Mouse (Mus musculus) midbrain, embryonic 13.5 days (tissue): ENCODE results near the gene Nkpd1. TPM values are rescaled to one million over a fixed set of nuclear protein-coding genes. Genes with fewer than 3 reads are reported as not detected.
A peak's percentile ranks its signal among the peaks of the same experiment; 100 is the strongest.

Source experiments
- ATAC-seq: fragments of 200-750 bp; cut with Nextera tagmentation; 2 replicates; pipeline ENCODE4 v1.8.0; 2017; ENCODE audit warnings: mild to moderate bottlenecking, moderate TSS enrichment, moderate library complexity
- H3K27ac ChIP-seq: fragments of 300-500 bp; sonication (generic); 2 replicates; pipeline ENCODE4 v1.5.1; 2015; ENCODE audit warnings: inconsistent platforms, mild to moderate bottlenecking, moderate library complexity
- H3K27me3 ChIP-seq: fragments of 300-500 bp; sonication (generic); 2 replicates; pipeline ENCODE4 v1.6.1; 2015; ENCODE audit warnings: mild to moderate bottlenecking, inconsistent platforms
- H3K36me3 ChIP-seq: fragments of 300-500 bp; sonication (generic); 2 replicates; pipeline ENCODE4 v1.6.1; 2015; ENCODE audit warnings: mild to moderate bottlenecking, inconsistent platforms
- H3K4me1 ChIP-seq: fragments of 300-500 bp; sonication (generic); replicated peaks from 2 replicates; pipeline ENCODE4 v1.6.1; 2015; ENCODE audit warnings: inconsistent platforms
- H3K4me2 ChIP-seq: fragments of 300-500 bp; sonication (generic); replicated peaks from 2 replicates; pipeline ENCODE4 v1.6.1; 2015; ENCODE audit warnings: moderate library complexity, mild to moderate bottlenecking, inconsistent platforms
- H3K4me3 ChIP-seq: fragments of 300-500 bp; sonication (generic); replicated peaks from 2 replicates; pipeline ENCODE4 v1.5.1; 2015; ENCODE audit warnings: mild to moderate bottlenecking, inconsistent platforms
- H3K9ac ChIP-seq: fragments of 300-500 bp; sonication (generic); replicated peaks from 2 replicates; pipeline ENCODE4 v1.6.1; 2015; ENCODE audit warnings: mild to moderate bottlenecking, inconsistent platforms
- H3K9me3 ChIP-seq: fragments of 300-500 bp; sonication (generic); 2 replicates; pipeline ENCODE4 v1.6.1; 2016; ENCODE audit warnings: mild to moderate bottlenecking, inconsistent platforms
- WGBS: fragments of 180-500 bp; shearing (Covaris S2); methylation state at CpG from one replicate; pipeline ENCODE4 v1.1.7; 2015; 5-methylcytosine and 5-hydroxymethylcytosine counted together
- polyA plus RNA-seq: library from polyadenylated mRNA; unstranded; fragments of >200 nt; fragmentation: Nextera tagmentation; extraction: Ambion mirVana; gene quantifications from 2 replicates; pipeline ENCODE4 v1.2.1, GENCODE M21; 2015

The Nkpd1 gene
- polyA plus RNA-seq, 1 experiment from 2014 or later = 0.11 TPM

- Histone ChIP-seq H3K4me3 (no peak overlapping the region), H3K4me2 (no peak overlapping the region), H3K27me3 (no peaks in the 10 kb centered on the region), H3K27ac (no peak overlapping the region), H3K9ac (0 out of 2 replicates have a peak overlapping the region, but pooled peaks have one; percentile 28), H3K9me3 (no peaks in the 10 kb centered on the region), H3K36me3 (peaks cover 45% of the 10 kb centered on the region), H3K4me1 (peaks cover 48% of the 10 kb centered on the region)
- no peak for ATAC-seq
- WGBS = 97% methylated on average over 2 of the region's 2 CpGs
Measured at GRCm38 (mm10) chr7:19557086-19557485, 39.4 kb downstream of the Nkpd1 start.

- H3K27ac ChIP-seq = no peak overlapping the region
- no peaks in the 10 kb centered on the region for H3K9me3 ChIP-seq
- H3K4me1 ChIP-seq = peaks cover 52% of the 10 kb centered on the region
- ATAC-seq = no peak
- H3K27me3 ChIP-seq = no peaks in the 10 kb centered on the region
- H3K9ac ChIP-seq = peak overlapping the region; percentile 97; the same call in 1 of the 2 replicates
- peak overlapping the region; percentile 99 for H3K4me2 ChIP-seq
- 0 out of 2 replicates have a peak overlapping the region, but pooled peaks have one; percentile 4 for H3K4me3 ChIP-seq
- WGBS = 97% methylated on average over 6 of the region's 6 CpGs
- peaks cover 36% of the 10 kb centered on the region for H3K36me3 ChIP-seq
Measured at GRCm38 (mm10) chr7:19557982-19558900, 40.6 kb downstream of the Nkpd1 start.

- H3K36me3 ChIP-seq = peaks cover 28% of the 10 kb centered on the region
- H3K4me1 ChIP-seq = peaks cover 57% of the 10 kb centered on the region
- ATAC-seq = no peak
- H3K4me3 ChIP-seq = 0 out of 2 replicates have a peak overlapping the region, but pooled peaks have one; percentile 4
- WGBS = 27% methylated on average over 2 of the region's 2 CpGs
- H3K9ac ChIP-seq = peak overlapping the region; percentile 97
- no peaks in the 10 kb centered on the region for H3K9me3 ChIP-seq
- peak overlapping the region; percentile 99 for H3K4me2 ChIP-seq
- H3K27ac ChIP-seq = no peak overlapping the region
- no peaks in the 10 kb centered on the region for H3K27me3 ChIP-seq
Measured at GRCm38 (mm10) chr7:19558965-19559364, 41.3 kb downstream of the Nkpd1 start.

- peak overlapping the region; percentile 91 for H3K4me3 ChIP-seq
- peaks cover 57% of the 10 kb centered on the region for H3K4me1 ChIP-seq
- H3K9me3 ChIP-seq = no peaks in the 10 kb centered on the region
- H3K36me3 ChIP-seq = peaks cover 31% of the 10 kb centered on the region
- peak overlapping the region; percentile 97 for H3K9ac ChIP-seq
- no peaks in the 10 kb centered on the region for H3K27me3 ChIP-seq
- H3K4me2 ChIP-seq = peak overlapping the region; percentile 99
- WGBS = 17% methylated on average over 11 of the region's 11 CpGs
- no peak for ATAC-seq
- H3K27ac ChIP-seq = peak overlapping the region; percentile 94; the same call in 1 of the 2 replicates
Measured at GRCm38 (mm10) chr7:19560491-19561260, 43.0 kb downstream of the Nkpd1 start.

- H3K4me1 ChIP-seq = peaks cover 56% of the 10 kb centered on the region
- H3K27ac ChIP-seq = peak overlapping the region; percentile 94
- peak overlapping the region; percentile 99 for H3K4me2 ChIP-seq
- H3K9ac ChIP-seq = peak overlapping the region; percentile 97
- 2% methylated on average over 11 of the region's 11 CpGs for WGBS
- ATAC-seq = no peak
- H3K36me3 ChIP-seq = peaks cover 33% of the 10 kb centered on the region
- no peaks in the 10 kb centered on the region for H3K9me3 ChIP-seq
- no peaks in the 10 kb centered on the region for H3K27me3 ChIP-seq
- H3K4me3 ChIP-seq = peak overlapping the region; percentile 91
Measured at GRCm38 (mm10) chr7:19561431-19561764, 43.8 kb downstream of the Nkpd1 start.

- Histone ChIP-seq H3K9me3 (no peaks in the 10 kb centered on the region), H3K4me3 (peak overlapping the region; percentile 91), H3K36me3 (peaks cover 37% of the 10 kb centered on the region), H3K4me2 (peak overlapping the region; percentile 99), H3K4me1 (peaks cover 52% of the 10 kb centered on the region), H3K27ac (peak overlapping the region; percentile 94), H3K9ac (peak overlapping the region; percentile 97), H3K27me3 (no peaks in the 10 kb centered on the region)
- peak; percentile 81 for ATAC-seq
- WGBS = under 1% methylated on average over 102 of the region's 102 CpGs
Measured at GRCm38 (mm10) chr7:19561765-19562642, 44.4 kb downstream of the Nkpd1 start.

- H3K27me3 ChIP-seq = no peaks in the 10 kb centered on the region
- WGBS = 2% methylated on average over 19 of the region's 19 CpGs
- peak within 1 kb of the TSS; percentile 91 for H3K4me3 ChIP-seq
- H3K4me2 ChIP-seq = peak within 1 kb of the TSS; percentile 99
- H3K4me1 ChIP-seq = peaks cover 44% of the 10 kb centered on the region
- H3K9me3 ChIP-seq = no peaks in the 10 kb centered on the region
- H3K9ac ChIP-seq = peak within 1 kb of the TSS; percentile 97
- peak; percentile 57 for ATAC-seq
- peaks cover 30% of the 10 kb centered on the region for H3K36me3 ChIP-seq
- peak within 1 kb of the TSS; percentile 94 for H3K27ac ChIP-seq
Measured at GRCm38 (mm10) chr7:19562643-19563410, 45.2 kb downstream of the Nkpd1 start, which contains the start of gene Ppp1r37. Ppp1r37 (minus strand) TSS chr7:19563076.

GRCm38 (mm10) chr7:19563884-19564283, 46.2 kb downstream of the Nkpd1 start:
- Histone ChIP-seq H3K36me3 (peaks cover 32% of the 10 kb centered on the region), H3K4me2 (peak overlapping the region; percentile 99), H3K27me3 (no peaks in the 10 kb centered on the region), H3K4me3 (no peak overlapping the region), H3K4me1 (peaks cover 33% of the 10 kb centered on the region), H3K9me3 (no peaks in the 10 kb centered on the region), H3K9ac (no peak overlapping the region; the same call in 1 of the 2 replicates), H3K27ac (no peak overlapping the region)
- no peak for ATAC-seq
- 85% methylated on average over 3 of the region's 3 CpGs for WGBS

GRCm38 (mm10) chr7:19564455-19564854, 46.8 kb downstream of the Nkpd1 start:
- peaks cover 27% of the 10 kb centered on the region for H3K4me1 ChIP-seq
- no peak overlapping the region for H3K27ac ChIP-seq
- no peak for ATAC-seq
- H3K4me2 ChIP-seq = no peak overlapping the region
- no peak overlapping the region for H3K9ac ChIP-seq
- H3K27me3 ChIP-seq = no peaks in the 10 kb centered on the region
- H3K9me3 ChIP-seq = no peaks in the 10 kb centered on the region
- 89% methylated on average over 4 of the region's 4 CpGs for WGBS
- no peak overlapping the region for H3K4me3 ChIP-seq
- peaks cover 38% of the 10 kb centered on the region for H3K36me3 ChIP-seq

GRCm38 (mm10) chr7:19565803-19566202, 48.2 kb downstream of the Nkpd1 start:
- no peaks in the 10 kb centered on the region for H3K9me3 ChIP-seq
- H3K9ac ChIP-seq = no peak overlapping the region
- H3K4me1 ChIP-seq = peaks cover 14% of the 10 kb centered on the region
- no peak for ATAC-seq
- no peaks in the 10 kb centered on the region for H3K27me3 ChIP-seq
- WGBS = 95% methylated on average over 2 of the region's 2 CpGs
- no peak overlapping the region for H3K27ac ChIP-seq
- H3K4me2 ChIP-seq = no peak overlapping the region
- no peak overlapping the region for H3K4me3 ChIP-seq
- H3K36me3 ChIP-seq = peaks cover 46% of the 10 kb centered on the region

GRCm38 (mm10) chr7:19567426-19567825, 49.8 kb downstream of the Nkpd1 start:
- WGBS = 92% methylated on average over 8 of the region's 8 CpGs

More at GRCm38 (mm10) chr7:19567426-19567825, 49.8 kb downstream of the Nkpd1 start:
- H3K4me2 ChIP-seq = no peak overlapping the region
- H3K36me3 ChIP-seq = peaks cover 46% of the 10 kb centered on the region
- no peak overlapping the region for H3K4me3 ChIP-seq
- peaks cover 17% of the 10 kb centered on the region for H3K4me1 ChIP-seq
- H3K9me3 ChIP-seq = no peaks in the 10 kb centered on the region
- no peak overlapping the region for H3K9ac ChIP-seq
- H3K27me3 ChIP-seq = no peaks in the 10 kb centered on the region
- no peak for ATAC-seq
- H3K27ac ChIP-seq = no peak overlapping the region
